Mouse (Mus musculus): Measurements from ENCODE around the gene Mterf1a.
"Not testable (repeated sequence)": the region's sequence is repeated elsewhere in the genome, so short reads cannot be mapped to it uniquely, and the experiment has no call there.

Mterf1a gene

DNA sequence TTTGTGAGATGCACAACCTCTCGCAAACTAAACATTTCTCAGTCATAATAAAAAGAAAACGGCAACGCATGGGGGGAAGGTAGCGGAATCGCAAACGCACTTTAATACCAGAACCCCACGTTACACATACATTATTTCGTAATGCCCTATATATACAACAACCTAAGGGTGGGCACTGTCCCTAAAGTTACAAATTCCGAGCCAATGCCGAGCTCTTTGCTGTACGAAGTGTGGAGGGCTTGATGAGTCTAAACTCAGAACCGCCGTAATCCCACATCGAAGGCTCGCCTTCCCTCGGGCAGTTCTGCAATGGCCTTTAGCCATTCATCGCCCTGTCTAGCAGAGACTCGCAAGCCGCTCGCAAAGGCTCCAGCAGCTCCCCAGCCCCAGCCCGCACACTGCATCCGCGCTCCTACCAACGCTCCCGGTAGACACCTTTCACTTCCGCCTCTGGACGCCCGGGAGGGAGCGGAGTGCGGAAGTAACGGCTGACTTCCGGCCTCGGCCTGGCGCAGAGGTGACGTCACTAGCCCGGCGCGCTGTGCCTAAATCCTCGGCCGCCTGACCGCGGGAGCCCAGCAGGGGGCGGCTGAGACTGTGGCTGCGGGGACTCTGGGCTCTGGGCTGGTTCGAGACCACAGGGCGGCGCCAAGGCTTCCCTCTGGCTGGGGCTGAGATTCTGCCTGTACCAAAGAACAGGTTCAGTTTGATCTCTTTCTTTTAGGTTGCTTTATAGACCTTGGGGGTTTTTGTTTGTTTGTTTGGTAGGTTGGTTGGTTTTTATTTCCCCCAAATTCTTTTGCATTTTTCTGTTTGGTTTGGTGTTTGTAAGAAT is at the start of gene Mterf1a:
TSS of gene Mterf1a (minus strand) at position 475 of the 835 bp plus-strand sequence.
- DNase-seq (ENCODE audit: extremely low read depth, low read depth, low spot score): not testable (repeated sequence)

DNA sequence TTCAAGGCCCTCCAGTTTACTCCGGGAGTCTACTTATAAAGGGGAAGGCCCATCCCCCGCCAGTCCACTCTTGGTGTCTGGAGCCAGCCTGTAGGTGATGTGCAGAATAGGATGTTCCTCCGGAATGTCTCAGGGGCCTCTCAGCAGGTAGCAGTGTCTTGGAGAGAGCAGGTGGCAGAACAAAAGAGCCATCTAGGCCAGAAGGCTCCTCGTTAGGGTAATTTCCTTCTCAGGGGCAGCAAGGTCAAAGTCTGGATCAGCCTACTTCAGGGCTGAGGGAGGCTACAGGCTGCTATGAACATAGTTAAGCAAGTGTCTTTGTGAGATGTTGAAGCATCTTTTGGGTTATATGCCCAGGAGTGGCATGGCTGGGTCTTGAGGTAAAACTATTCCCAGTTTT is 49.4 kb upstream of the Mterf1a start:
- not testable (repeated sequence) for DNase-seq (ENCODE audit: extremely low read depth, low read depth, low spot score)

DNA sequence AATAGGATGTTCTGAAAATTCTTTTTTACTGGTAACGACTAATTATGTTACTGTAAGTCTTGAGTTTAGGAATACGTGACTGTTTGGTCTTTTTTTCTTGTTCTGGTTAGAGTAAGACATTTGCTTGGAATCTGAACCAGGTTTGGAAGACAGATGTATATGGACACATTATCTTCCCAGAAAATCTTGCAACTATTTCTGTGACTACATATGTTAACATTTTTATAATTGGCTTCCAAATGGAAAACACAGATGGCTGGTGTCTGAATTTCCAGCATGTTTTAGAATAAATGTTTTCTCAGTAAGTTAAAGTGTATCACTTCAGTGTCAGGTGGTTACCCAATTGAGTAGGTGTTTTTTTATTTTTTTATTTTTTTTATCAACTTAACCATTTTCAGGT is 47.5 kb upstream of the Mterf1a start:
- no peak for DNase-seq (ENCODE audit: extremely low read depth, low read depth, low spot score)

DNA sequence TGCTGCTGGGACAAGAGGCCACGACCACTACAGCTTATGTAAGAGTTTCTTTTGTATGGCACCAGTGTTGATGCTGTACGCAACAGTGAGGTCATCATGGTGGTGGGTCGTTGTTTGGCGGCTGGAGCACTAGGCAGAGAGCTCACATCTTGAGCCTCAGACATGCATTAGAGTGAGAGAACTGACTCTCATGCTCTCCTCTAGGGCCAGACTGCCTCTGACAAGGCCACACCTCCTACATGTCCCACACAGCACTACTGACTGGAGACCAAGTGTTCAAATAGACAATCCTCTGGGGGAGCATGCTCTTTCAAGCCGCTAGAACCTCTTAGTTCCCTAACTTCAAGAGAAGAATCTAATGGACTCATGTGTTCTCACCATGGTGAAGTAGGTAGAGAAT is 45.6 kb upstream of the Mterf1a start:
- no peak for DNase-seq (ENCODE audit: extremely low read depth, low read depth, low spot score)

DNA sequence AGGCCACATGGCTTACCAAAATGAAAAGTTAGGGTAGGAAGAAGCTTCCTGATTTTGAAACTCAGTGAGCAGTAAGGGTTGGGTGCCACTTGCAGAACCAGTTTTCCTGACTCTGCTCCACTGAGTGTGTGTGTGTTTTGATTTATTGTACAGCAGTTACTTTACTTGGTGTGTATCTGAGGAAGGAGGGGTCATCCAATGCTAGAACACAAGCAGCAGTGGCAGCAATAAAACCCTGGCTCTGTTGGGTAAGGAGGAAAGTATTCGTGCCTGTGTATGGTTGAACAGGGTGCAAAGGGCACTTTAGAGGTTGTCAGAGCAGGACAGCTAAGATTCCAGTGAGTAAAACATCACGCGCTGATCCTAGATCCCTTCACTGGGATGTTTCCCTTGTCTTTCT is 45.2 kb upstream of the Mterf1a start:
- DNase-seq (ENCODE audit: extremely low read depth, low read depth, low spot score): peak; percentile 58

DNA sequence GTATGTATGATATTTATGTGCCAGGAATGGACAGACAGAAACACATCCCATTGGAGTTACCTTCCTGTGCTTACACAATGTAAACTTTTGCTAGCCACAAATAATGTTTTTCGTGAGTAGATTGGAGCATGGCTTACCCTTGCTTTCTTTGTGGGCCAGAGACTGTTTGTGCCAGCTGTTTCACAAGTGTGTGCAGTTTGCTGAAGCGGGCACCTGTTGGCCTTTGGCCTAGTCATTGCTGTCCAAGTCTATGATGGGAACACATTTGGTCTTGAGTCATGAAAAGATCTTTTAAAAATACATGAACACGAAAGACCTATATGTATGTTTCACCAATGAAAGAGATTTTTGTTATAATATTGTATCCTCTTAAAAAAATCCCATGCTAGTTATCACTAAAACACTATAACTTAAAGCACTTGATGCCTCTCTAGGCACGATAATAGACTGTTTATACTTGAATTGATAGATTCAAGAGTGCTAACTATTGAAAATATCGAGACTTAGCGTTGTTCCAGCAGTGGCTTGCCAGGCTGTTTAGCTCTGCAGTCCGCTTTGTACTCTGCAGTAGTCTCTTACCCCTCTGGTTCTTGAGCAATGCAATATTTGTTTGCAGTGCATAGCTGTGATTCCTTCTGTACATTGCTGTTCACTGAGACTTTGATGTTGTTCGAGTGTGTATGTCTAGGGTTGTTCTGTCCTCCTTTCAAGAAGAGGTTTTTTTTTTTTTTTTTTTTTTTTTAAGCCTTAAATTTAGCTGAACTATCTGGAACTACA is 42.2 kb upstream of the Mterf1a start:
- no peak for DNase-seq (ENCODE audit: extremely low read depth, low read depth, low spot score)

DNA sequence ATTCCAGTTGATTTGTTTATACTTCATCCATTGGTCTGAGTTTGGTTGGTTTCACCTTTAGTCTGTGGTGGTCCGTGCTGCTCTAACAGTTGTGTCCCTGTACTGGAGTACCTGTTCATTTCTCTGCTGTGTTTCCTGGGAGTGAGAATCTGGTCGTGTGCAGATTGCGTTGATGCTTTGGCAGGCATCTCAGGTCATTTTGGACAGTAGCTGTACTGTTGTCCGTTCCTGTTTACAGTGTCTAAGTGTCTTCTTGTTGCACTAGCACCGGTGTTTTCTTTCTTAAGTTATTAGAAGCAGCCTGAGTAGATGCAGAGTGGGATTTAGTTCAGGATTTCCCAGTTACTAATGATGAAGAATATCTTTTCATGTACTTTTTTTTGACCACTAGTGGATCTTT is 41.5 kb upstream of the Mterf1a start:
- no peak for DNase-seq (ENCODE audit: extremely low read depth, low read depth, low spot score)

DNA sequence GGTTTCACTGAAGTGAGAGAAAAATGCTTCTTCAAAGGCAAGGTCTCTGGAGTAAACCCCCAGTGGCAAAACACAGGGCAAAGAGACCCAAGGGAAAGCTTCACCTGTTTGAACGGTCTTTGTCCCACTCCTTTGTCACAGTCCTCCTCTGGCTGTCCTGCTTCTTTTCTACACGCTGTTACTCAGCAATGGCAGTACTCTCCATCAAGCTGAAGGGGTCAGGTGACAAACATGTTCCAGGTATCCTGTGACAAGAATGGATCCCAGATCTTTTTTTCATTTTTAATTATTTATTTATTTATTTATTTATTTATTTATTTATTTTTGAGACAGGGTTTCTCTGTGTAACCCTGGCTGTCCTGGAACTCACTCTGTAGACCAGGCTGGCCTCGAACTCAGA is 39.8 kb upstream of the Mterf1a start:
- DNase-seq (ENCODE audit: extremely low read depth, low read depth, low spot score): no peak

DNA sequence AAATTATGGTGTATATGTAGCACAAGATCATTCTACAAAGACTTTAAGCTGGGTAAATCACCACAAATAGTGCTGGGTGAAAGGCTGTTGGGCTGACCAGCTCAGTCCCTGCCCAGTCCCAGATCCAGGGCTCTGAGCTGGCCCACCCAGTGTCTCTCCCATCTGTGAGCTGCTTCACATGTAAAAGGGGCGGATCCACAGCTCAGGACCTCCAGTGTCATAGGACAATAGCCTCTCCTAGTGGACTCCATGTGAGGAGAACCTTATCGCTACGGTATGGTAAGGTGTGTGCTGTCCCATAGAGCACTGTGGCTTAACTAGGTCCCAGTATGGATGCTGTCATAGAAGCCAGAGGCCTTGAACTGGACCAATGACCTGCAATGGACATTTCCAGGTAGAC is 37.9 kb upstream of the Mterf1a start:
- no peak for DNase-seq (ENCODE audit: extremely low read depth, low read depth, low spot score)

DNA sequence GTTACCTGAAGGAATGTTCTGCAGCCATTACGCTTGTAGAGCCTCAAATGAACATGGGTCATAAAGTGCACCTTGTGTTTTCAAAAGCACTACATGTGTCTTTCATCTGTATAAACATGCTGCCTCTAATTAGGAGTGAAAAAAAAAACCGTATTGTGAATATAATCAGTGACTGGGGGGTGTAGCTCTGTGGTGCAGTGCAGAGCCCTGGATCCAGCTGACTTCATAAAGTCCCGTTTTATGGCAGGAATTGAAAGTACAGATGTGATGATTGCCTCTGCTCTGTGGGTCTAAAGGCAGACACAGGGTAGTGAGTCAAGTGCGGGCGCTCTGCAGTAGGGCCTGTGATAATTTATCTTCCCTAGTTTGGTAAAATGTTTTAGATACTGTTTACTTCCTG is 37.0 kb upstream of the Mterf1a start:
- no peak for DNase-seq (ENCODE audit: extremely low read depth, low read depth, low spot score)

DNA sequence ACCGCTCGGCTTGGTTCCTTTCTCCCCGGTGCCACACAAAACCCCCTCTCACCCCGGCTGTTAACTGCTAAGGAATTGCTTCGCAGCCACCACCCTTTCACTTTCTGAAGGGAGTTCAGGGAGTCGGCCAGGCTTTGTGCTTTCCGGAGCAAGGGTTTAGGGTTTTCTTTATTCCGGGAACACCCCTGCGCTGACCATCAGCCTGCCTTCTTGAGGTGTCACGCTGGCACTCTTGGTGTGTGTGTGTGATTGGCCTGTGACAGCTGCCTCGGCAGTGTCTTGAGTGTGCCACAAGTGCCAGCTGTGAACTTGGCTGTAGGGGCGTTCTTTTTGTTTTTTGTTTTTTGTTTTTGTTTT is 34.9 kb upstream of the Mterf1a start:
- no peak for DNase-seq (ENCODE audit: extremely low read depth, low read depth, low spot score)

DNA sequence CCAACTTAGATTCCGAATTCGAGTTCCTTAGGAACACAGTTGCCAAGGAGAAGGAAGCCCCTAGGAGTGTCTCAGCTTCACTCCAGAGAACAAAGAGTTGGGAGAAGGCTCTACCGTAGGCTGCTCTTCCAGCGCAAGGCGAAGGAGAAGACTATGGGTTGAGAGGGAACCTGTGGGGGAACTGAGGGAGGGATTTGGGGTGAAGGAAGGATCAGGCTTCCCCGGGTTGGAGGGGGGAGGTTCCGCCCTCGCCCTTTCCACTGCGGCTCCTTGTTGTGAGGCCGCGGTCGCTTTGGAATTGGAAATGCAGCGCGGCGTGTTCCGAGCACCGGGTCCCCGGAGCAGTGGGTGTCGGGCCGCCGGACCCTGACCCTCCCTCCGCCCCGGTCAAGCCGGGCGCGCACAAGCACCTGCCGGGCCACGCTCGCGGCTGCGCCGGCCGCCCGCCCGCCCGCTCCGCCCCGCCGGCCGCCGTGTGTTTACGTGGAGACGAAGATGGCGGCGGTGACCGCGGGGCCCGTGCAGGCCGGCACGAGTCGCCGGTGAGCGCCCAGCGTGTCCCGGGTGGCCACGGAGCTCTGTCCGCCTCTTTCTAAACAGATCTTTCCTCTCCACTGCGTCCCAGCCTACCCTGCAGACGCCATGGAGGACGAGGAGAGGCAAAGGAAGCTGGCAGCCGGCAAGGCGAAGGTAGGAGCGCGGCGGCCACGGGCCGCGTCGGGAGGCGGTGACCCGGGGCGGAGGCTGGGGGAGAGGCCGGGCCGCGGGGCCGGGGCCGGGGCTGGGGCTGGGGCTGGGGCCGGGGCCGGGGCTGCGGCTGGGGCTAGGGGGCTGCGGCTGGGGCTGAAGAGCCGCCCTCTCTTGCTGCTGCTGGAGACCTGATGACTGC is 34.3 kb upstream of the Mterf1a start, which contains the start of gene Akap9:
TSS of gene Akap9 (plus strand) at position 254 of the 889 bp plus-strand sequence.
- no peak for DNase-seq (ENCODE audit: extremely low read depth, low read depth, low spot score)

DNA sequence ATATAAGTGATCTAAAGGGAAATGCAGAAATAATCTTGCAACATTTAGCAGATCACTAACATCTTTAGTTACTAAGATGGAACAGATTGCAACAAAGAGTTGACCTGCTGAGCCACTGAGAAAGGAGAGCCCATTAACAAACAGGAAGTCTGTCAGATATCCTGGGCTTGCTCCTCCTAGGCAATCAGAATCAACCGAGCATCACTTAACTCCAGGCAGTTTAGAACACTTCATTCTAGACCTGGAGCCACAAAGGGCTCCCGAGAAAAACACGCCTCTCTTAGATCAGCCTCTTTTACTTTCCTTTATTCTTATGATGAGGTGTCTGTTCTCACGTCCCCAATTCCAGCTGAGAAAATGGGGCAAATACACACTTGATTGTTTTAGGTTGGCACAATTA is 32.9 kb upstream of the Mterf1a start:
- DNase-seq (ENCODE audit: extremely low read depth, low read depth, low spot score): no peak

DNA sequence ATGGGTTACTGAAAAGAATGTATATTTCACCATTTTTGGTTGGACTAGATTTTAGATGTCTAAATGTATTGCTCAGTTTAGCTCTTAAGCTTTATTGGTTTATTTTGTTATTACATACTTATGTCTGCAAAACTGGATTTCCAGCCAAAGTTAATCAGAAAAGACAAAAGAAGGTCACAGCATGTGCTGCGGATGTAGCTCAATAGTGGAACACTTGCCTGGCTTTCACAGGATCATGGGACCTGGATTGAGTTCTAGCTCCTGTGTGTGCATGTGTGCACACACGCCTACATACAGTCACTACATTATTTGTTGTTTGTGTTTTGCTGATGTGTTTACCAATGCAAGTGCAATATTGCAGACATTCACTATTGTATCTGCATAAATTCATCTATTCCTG is 28.6 kb upstream of the Mterf1a start:
- DNase-seq (ENCODE audit: extremely low read depth, low read depth, low spot score): no peak

DNA sequence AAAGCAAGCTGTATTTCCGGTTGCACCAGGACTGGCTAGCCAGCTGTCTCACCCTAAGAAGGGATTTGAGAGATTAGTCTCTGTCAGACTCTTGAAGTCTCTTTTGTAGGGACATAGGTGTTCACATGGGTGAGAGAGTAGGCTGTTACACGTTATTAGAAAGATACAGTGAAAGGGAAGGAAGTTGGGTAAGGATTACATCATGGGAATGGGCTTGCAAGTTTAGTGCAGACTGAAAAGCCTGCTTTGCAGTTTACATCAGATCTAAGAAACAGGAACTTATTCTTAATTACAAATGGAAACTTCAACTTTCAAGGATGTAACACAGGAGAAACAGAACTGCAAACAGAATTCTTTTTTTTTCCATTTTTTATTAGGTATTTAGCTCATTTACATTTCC is 11.7 kb upstream of the Mterf1a start:
- DNase-seq (ENCODE audit: extremely low read depth, low read depth, low spot score): no peak

DNA sequence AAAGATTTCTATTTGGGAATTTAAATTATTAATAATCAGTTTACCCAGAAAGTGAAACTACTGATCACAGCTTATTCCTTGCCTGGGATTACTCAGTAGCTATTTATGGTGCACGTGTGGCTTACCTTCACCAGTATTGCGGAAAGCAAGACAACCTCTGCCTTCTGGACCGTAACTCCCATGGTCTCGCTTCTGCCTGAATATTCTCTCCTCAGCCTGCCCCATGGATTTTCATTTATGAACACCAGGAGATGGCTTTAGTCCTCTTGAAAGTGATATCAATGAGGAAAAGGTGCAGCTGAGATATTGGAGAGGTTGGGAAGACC is 524 bp upstream of the Mterf1a start:
- DNase-seq (ENCODE audit: extremely low read depth, low read depth, low spot score): not testable (repeated sequence)

DNA sequence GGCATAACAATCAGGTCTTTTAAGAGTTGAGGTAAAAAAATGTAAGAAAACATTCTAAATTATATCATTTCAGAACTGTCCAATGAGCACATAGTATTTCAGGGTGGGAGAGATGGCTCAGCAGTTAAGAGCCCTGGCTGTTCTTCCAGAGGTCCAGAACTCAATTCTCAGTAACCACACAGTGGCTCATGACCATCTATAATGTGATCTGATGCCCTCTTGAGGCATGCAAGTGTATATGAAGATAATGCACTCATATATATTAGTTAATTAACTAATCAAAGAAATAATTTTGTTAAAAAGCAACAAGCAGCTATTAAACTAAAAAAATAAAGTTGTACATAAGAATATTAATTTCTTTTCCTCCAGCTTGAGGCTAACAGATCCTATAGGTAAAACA is 4.5 kb downstream of the Mterf1a start:
- DNase-seq (ENCODE audit: extremely low read depth, low read depth, low spot score): no peak

DNA sequence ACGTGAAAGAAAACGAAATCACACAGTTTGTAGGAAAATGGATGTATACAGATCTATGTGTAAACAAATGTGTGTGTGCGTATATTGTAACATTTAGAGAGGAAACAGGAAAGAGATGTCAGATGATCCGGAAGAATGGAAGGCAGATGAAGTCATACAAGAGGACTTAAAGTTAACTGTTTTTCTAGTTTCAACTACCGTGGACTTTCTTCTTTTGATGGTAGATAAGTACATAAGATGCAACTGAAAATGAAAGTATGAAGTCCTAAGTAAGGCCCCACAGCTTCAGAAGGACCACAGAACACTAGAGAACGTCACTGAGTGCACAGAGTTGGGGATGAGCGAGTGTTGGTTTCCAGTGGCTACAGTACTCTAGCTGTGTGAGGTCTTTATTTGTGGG is 6.9 kb downstream of the Mterf1a start:
- not testable (repeated sequence) for DNase-seq (ENCODE audit: extremely low read depth, low read depth, low spot score)

DNA sequence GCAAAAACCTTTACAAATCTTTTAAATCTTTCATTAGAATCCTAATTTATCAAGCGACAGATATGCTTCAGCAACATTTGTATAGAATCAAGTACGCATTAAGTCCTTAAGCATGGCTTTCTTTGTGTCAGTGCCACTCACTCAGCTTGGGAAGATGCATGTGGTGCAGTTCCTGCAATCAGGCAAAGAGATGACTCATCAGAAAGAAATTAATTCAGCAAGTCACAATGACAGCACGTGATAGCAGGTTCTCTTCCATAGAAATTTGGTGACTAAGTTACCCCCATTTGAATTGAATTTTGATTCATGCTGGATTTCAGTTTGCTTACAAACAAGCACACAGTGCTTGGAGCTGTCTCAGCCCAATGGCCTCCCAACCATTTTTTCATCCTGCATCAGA is 20.2 kb downstream of the Mterf1a start:
- no peak for DNase-seq (ENCODE audit: extremely low read depth, low read depth, low spot score)

DNA sequence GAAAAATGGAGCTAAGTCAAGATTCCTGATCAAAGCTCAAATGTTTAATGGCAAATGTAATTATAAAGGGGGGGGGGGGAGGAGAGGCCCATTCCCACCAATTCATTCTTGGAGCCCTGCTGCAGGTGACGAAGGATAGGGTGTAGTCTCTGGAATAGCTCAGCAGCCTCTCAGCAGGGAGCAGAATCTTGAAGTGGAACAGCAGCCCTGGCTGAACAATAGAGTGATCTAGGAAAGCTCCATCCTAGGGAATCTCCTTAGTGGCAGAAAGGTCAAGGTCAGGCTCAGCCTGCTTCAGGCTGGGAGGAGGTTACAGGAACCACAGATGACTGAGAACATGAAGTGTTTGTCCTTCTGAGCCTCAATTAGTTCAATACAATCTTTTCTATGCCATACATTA is 21.4 kb downstream of the Mterf1a start:
- no peak for DNase-seq (ENCODE audit: extremely low read depth, low read depth, low spot score)

DNA sequence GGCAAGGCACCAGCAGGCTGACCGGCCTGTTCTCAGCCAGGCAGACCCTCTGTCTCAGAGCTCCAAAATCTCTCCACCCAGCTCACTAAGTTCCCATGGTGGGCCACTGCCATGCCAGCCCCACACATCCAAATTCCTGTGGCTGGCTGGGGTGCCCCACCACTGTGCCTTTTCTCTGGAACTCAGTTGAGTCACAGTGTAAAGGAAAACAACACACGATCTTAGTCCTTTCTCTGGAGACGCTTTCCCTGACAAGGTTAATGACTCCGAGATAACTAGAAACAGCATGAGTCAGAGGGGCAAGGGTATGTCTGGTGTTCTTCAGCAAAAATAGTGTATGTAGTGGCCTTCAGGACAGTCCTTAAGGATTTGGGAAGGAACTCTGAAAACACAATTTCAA is 23.6 kb downstream of the Mterf1a start:
- no peak for DNase-seq (ENCODE audit: extremely low read depth, low read depth, low spot score)

DNA sequence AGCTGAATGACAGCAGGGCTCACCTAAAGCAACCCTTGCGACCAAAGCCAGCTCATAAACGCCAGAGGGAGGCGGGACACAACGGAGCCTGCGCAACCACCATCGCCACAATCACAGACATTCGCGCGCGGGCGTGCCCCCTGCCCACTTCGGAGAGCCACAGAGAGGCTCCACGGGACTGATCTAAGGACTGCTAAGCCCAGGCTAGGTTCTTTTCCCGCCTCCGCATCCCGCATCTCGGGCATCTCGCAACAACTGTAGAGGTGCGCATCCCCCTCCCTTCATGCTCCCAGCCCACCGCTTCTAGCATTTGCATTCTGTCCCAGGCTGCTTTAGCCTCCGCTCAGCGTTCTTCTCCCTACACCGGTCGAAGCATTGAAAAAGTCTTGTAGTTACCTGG is 48.7 kb downstream of the Mterf1a start, which contains the start of gene Lrrd1:
TSS of gene Lrrd1 (plus strand) at position 148 of the 400 bp plus-strand sequence.
- no peak for DNase-seq (ENCODE audit: extremely low read depth, low read depth, low spot score)

Data from fat pad, adult 2 months (tissue).